Comparison of ENCODE assay signal across 9 mouse cellular contexts in genomic region chr8:122442356-122442755, GRCm38 (mm10). TPM values are rescaled to one million over a fixed set of nuclear protein-coding genes. Genes with fewer than 3 reads are reported as not detected.
DNase-seq lines count a peak whose midpoint lies in the region; ATAC-seq and TF ChIP-seq lines count a peak whose summit lies in the region.
"Had no signal": no experiment of that assay in that cellular context is flagged by ENCODE, and none has a peak within 500 bp of the region (broad histone marks: within the 10 kb centered on the region; RNA-seq: fewer than 3 reads in every experiment).

No protein-coding gene starts in this region.

- WGBS in thymus, adult 2 months = 68% methylated on average over 7 of the region's 7 CpGs
- WGBS in liver, embryonic 14.5 days (ENCODE audit: insufficient replicate concordance) = 47% methylated on average over 7 of the region's 7 CpGs

- peaks cover 36% of the 10 kb centered on the region for H3K4me1 ChIP-seq in erythroblast, embryonic 14.5 days (ENCODE audit: control insufficient read depth)
- H3K4me1 ChIP-seq in thymus, adult 2 months (replicated peaks; ENCODE audit: control insufficient read depth, insufficient read depth, low read length) = peaks cover 36% of the 10 kb centered on the region
- peaks cover 4 to 14% of the 10 kb centered on the region in 2 experiments; a peak in 3 of 4 replicates for H3K4me1 ChIP-seq in liver, embryonic 14.5 days (replicated peaks; ENCODE audit: control insufficient read depth in 2 of 2, insufficient read depth in 2 of 2, low read length in 1 of 2)

- TF ChIP-seq CTCF in thymus, adult 2 months (IDR thresholded peaks at IDR 0.05; ENCODE audit: borderline replicate concordance, control insufficient read depth, extremely low read depth, insufficient read depth, low read length, poor library complexity) = no peak
- no peak for TF ChIP-seq CTCF in liver, embryonic 14.5 days (IDR thresholded peaks at IDR 0.05; ENCODE audit: low read depth)

- DNase-seq in thymus, adult 2 months = no peak
- no peak for DNase-seq in thymus, postnatal 10 days (ENCODE audit: low spot score in 2 of 2)
- no peak for DNase-seq in liver, embryonic 14.5 days (ENCODE audit: low read depth in 3 of 3, low spot score in 3 of 3)
- no peak for DNase-seq in c-Kit-positive CD71-positive TER-119-positive erythroid progenitor cells, embryonic 14.5 days (ENCODE audit: low spot score)
- no peak for DNase-seq in ovary, postnatal 14 days (ENCODE audit: low spot score)
- DNase-seq in yolk sac, embryonic 10.5 days (ENCODE audit: low spot score) = no peak
- DNase-seq: layer of hippocampus, postnatal 36 days had no signal

- H3K36me3 ChIP-seq in erythroblast, embryonic 14.5 days (ENCODE audit: control insufficient read depth) = peaks cover 22% of the 10 kb centered on the region
- H3K36me3 ChIP-seq in thymus, adult 2 months (ENCODE audit: control insufficient read depth, insufficient read depth, low read length) = no peaks in the 10 kb centered on the region
- no peaks in the 10 kb centered on the region for H3K36me3 ChIP-seq in liver, embryonic 14.5 days (replicated peaks; ENCODE audit: control insufficient read depth, insufficient read depth, low read depth)

- peaks cover 4% of the 10 kb centered on the region for H3K9me3 ChIP-seq in erythroblast, embryonic 14.5 days (ENCODE audit: control insufficient read depth, low read length)
- no peaks in the 10 kb centered on the region for H3K9me3 ChIP-seq in liver, embryonic 14.5 days (ENCODE audit: control insufficient read depth, low read length)

- peak overlapping the region; percentile 86 for H3K4me2 ChIP-seq in liver, embryonic 14.5 days (ENCODE audit: low read depth)

- no peak for ATAC-seq in erythroblast, adult 5-6 weeks (replicated peaks; ENCODE audit: low FRiP score, poor library complexity, severe bottlenecking)
- no peak for ATAC-seq in liver, embryonic 14.5 days (ENCODE audit: insufficient read depth)

- no peak for TF ChIP-seq EP300 in liver, embryonic 14.5 days (IDR thresholded peaks at IDR 0.05; ENCODE audit: low read depth)

- no peak overlapping the region for H3K27ac ChIP-seq in thymus, adult 2 months (ENCODE audit: control insufficient read depth, insufficient read depth, low read length)
- H3K27ac ChIP-seq in liver, embryonic 14.5 days = no peak overlapping the region

- no peak for TF ChIP-seq POLR2A in thymus, adult 2 months (IDR thresholded peaks at IDR 0.05; ENCODE audit: control insufficient read depth, extremely low read depth, insufficient read depth, low read length, poor library complexity)

- H3K9ac ChIP-seq in liver, embryonic 14.5 days (replicated peaks) = peak overlapping the region; percentile 56; the same call in 1 of the 2 replicates

- peaks cover 7% of the 10 kb centered on the region for H3K27me3 ChIP-seq in erythroblast, embryonic 14.5 days (ENCODE audit: control insufficient read depth)
- H3K27me3 ChIP-seq in thymus, adult 2 months (ENCODE audit: control insufficient read depth, insufficient read depth, low read length) = no peaks in the 10 kb centered on the region
- no peaks in the 10 kb centered on the region for H3K27me3 ChIP-seq in liver, embryonic 14.5 days (ENCODE audit: control insufficient read depth, insufficient read depth, low read length)

- H3K4me3 ChIP-seq in erythroblast, embryonic 14.5 days (replicated peaks) = peak overlapping the region; percentile 71
- peak overlapping the region; percentile 59; the same call in 1 of the 2 replicates for H3K4me3 ChIP-seq in thymus, adult 2 months (ENCODE audit: control insufficient read depth, insufficient read depth, low read length)
- peak overlapping the region; percentile 70 to 76 for H3K4me3 ChIP-seq in liver, embryonic 14.5 days (ENCODE audit: insufficient read depth in 1 of 2, low read depth in 2 of 2, low read length in 2 of 2)

RNA-seq across cellular contexts. Expression of gene Mvd, which starts 0.9 kb away (rescaled TPM):
- 0.17 and 0.19 TPM in 2 replicates for polyA plus RNA-seq in erythroblast, embryonic 14.5 days (2012)
- 0.84 TPM in 1 of 2 replicates, not detected in the other for total RNA-seq in erythroblast, adult 5-6 weeks (2015; ENCODE audit: low replicate concordance)
- 0.84 and 1.3 TPM in 2 replicates for total RNA-seq in erythroblast, adult 5-6 weeks (2017; ENCODE audit: low replicate concordance)
- polyA plus RNA-seq in thymus, adult 2 months (2012; rRNA removed) = 25.0 and 26.2 TPM in 2 replicates
- polyA plus RNA-seq in liver, embryonic 14.5 days (2012; rRNA removed) = 21.6 and 23.3 TPM in 2 replicates
- polyA plus RNA-seq in liver, embryonic 14.5 days (2014; fragmentation: Nextera tagmentation; extraction: Ambion mirVana) = 15.3 and 17.2 TPM in 2 replicates

RNA-seq across cellular contexts. Expression of gene Cyba, which starts 9.6 kb away (rescaled TPM):
- 5.9 and 9.0 TPM in 2 replicates for polyA plus RNA-seq in erythroblast, embryonic 14.5 days (2012)
- total RNA-seq in erythroblast, adult 5-6 weeks (2015; ENCODE audit: low replicate concordance) = 105 and 126 TPM in 2 replicates
- total RNA-seq in erythroblast, adult 5-6 weeks (2017; ENCODE audit: low replicate concordance) = 42.8 and 52.6 TPM in 2 replicates
- 671 and 705 TPM in 2 replicates for polyA plus RNA-seq in thymus, adult 2 months (2012; rRNA removed)
- polyA plus RNA-seq in liver, embryonic 14.5 days (2012; rRNA removed) = 71.3 and 74.6 TPM in 2 replicates
- 129 and 146 TPM in 2 replicates for polyA plus RNA-seq in liver, embryonic 14.5 days (2014; fragmentation: Nextera tagmentation; extraction: Ambion mirVana)

RNA-seq across cellular contexts. Expression of gene Snai3, which starts 18.2 kb away (rescaled TPM):
- polyA plus RNA-seq in erythroblast, embryonic 14.5 days (2012) = not detected in 2 replicates
- 1.0 TPM in 1 of 2 replicates, not detected in the other for total RNA-seq in erythroblast, adult 5-6 weeks (2015; ENCODE audit: low replicate concordance)
- not detected in 2 replicates for total RNA-seq in erythroblast, adult 5-6 weeks (2017; ENCODE audit: low replicate concordance)
- 47.1 and 51.1 TPM in 2 replicates for polyA plus RNA-seq in thymus, adult 2 months (2012; rRNA removed)
- 0.16 and 0.23 TPM in 2 replicates for polyA plus RNA-seq in liver, embryonic 14.5 days (2012; rRNA removed)
- 0.30 and 0.41 TPM in 2 replicates for polyA plus RNA-seq in liver, embryonic 14.5 days (2014; fragmentation: Nextera tagmentation; extraction: Ambion mirVana)
- total RNA-seq: layer of hippocampus, postnatal 36 days had no signal

RNA-seq across cellular contexts. Expression of gene Il17c, which starts 20.5 kb away (rescaled TPM):
- polyA plus RNA-seq in erythroblast, embryonic 14.5 days (2012) = not detected in 2 replicates
- total RNA-seq in erythroblast, adult 5-6 weeks (2015; ENCODE audit: low replicate concordance) = not detected in 2 replicates
- total RNA-seq in erythroblast, adult 5-6 weeks (2017; ENCODE audit: low replicate concordance) = not detected in 2 replicates
- 0.47 and 1.4 TPM in 2 replicates for polyA plus RNA-seq in thymus, adult 2 months (2012; rRNA removed)
- polyA plus RNA-seq in liver, embryonic 14.5 days (2012; rRNA removed) = not detected in 2 replicates
- polyA plus RNA-seq in liver, embryonic 14.5 days (2014; fragmentation: Nextera tagmentation; extraction: Ambion mirVana) = not detected in 2 replicates
- total RNA-seq: layer of hippocampus, postnatal 36 days had no signal

RNA-seq across cellular contexts. Expression of gene Rnf166, which starts 33.5 kb away (rescaled TPM):
- 1.7 and 1.8 TPM in 2 replicates for polyA plus RNA-seq in erythroblast, embryonic 14.5 days (2012)
- 9.0 and 12.9 TPM in 2 replicates for total RNA-seq in erythroblast, adult 5-6 weeks (2015; ENCODE audit: low replicate concordance)
- 7.9 and 8.1 TPM in 2 replicates for total RNA-seq in erythroblast, adult 5-6 weeks (2017; ENCODE audit: low replicate concordance)
- 273 and 296 TPM in 2 replicates for polyA plus RNA-seq in thymus, adult 2 months (2012; rRNA removed)
- 10.0 and 12.6 TPM in 2 replicates for polyA plus RNA-seq in liver, embryonic 14.5 days (2012; rRNA removed)
- 8.7 and 9.3 TPM in 2 replicates for polyA plus RNA-seq in liver, embryonic 14.5 days (2014; fragmentation: Nextera tagmentation; extraction: Ambion mirVana)

Comparison
In these comparisons a context has a peak if more than half of its experiments do, and no peak if none do; other contexts are left out.
1. RNA of gene Mvd, which starts 0.9 kb away (polyA plus RNA-seq): 25.0 to 26.2 TPM in thymus, adult 2 months and 15.3 to 23.3 TPM in liver, embryonic 14.5 days; 0.17 to 0.19 TPM in erythroblast, embryonic 14.5 days; every median in the first group is over 10 times any median in the second.
2. RNA of gene Snai3, which starts 18.2 kb away (polyA plus RNA-seq): 47.1 to 51.1 TPM in thymus, adult 2 months; 0.16 to 0.41 TPM in liver, embryonic 14.5 days and not detected in erythroblast, embryonic 14.5 days; every median in the first group is over 10 times any median in the second.
3. Peak in every context shown above with its lines, with median percentiles within 50 percentile points of each other: H3K4me3 ChIP-seq.